In genomic region chr12:81867316-81867715, GRCm38 (mm10) we compare ENCODE assay signal across 17 mouse cellular contexts.
"Had no signal": no experiment of that assay in that cellular context is flagged by ENCODE, and none has a peak within 500 bp of the region (broad histone marks: within the 10 kb centered on the region; RNA-seq: fewer than 3 reads in every experiment).

No protein-coding gene starts in this region.

- H3K9ac ChIP-seq: liver, embryonic 13.5 days; liver, embryonic 15.5 days; liver, postnatal 0 days; lung, embryonic 15.5 days; midbrain, embryonic 13.5 days; midbrain, embryonic 15.5 days; neural tube, embryonic 12.5 days; stomach, embryonic 15.5 days had no signal

- ATAC-seq: liver, postnatal 0 days; lung, postnatal 0 days; midbrain, embryonic 13.5 days; midbrain, embryonic 15.5 days had no signal

- H3K4me3 ChIP-seq: liver, embryonic 13.5 days; liver, embryonic 15.5 days; lung, embryonic 15.5 days; megakaryocyte, embryonic 14.5 days; midbrain, embryonic 13.5 days; midbrain, embryonic 15.5 days; neural tube, embryonic 12.5 days; stomach, embryonic 15.5 days had no signal

- H3K27me3 ChIP-seq: lung, embryonic 15.5 days; megakaryocyte, embryonic 14.5 days; midbrain, embryonic 13.5 days; midbrain, embryonic 15.5 days; neural tube, embryonic 12.5 days; stomach, embryonic 15.5 days had no signal

- H3K4me2 ChIP-seq: liver, embryonic 13.5 days; liver, embryonic 15.5 days; lung, embryonic 15.5 days; midbrain, embryonic 11.5 days; midbrain, embryonic 13.5 days; midbrain, embryonic 15.5 days; neural tube, embryonic 12.5 days; stomach, embryonic 15.5 days had no signal

- H3K36me3 ChIP-seq: liver, embryonic 13.5 days; liver, embryonic 15.5 days; lung, embryonic 15.5 days; midbrain, embryonic 13.5 days; midbrain, embryonic 15.5 days; neural tube, embryonic 12.5 days; stomach, embryonic 15.5 days had no signal

- H3K27ac ChIP-seq: liver, embryonic 13.5 days; liver, embryonic 15.5 days; lung, embryonic 15.5 days; macrophage; midbrain, embryonic 13.5 days; midbrain, embryonic 15.5 days; neural tube, embryonic 12.5 days; stomach, embryonic 15.5 days; stomach, postnatal 0 days had no signal

- DNase-seq: liver, embryonic 13.5 days; liver, postnatal 0 days; lung, adult 2 months; lung, postnatal 14 days; lung, postnatal 36 days; right cerebral cortex, postnatal 14 days had no signal

- H3K9me3 ChIP-seq: liver, embryonic 13.5 days; liver, embryonic 15.5 days; lung, embryonic 15.5 days; megakaryocyte, embryonic 14.5 days; midbrain, embryonic 13.5 days; midbrain, embryonic 15.5 days; neural tube, embryonic 12.5 days; stomach, embryonic 15.5 days had no signal
